Mouse (Mus musculus): Measurements from ENCODE around the gene Chit1. TPM values are rescaled to one million over a fixed set of nuclear protein-coding genes. Genes with fewer than 3 reads are reported as not detected.

Gene Chit1
- polyA plus RNA-seq, 2 experiments = 0.08 TPM; not detected in 1

DNA sequence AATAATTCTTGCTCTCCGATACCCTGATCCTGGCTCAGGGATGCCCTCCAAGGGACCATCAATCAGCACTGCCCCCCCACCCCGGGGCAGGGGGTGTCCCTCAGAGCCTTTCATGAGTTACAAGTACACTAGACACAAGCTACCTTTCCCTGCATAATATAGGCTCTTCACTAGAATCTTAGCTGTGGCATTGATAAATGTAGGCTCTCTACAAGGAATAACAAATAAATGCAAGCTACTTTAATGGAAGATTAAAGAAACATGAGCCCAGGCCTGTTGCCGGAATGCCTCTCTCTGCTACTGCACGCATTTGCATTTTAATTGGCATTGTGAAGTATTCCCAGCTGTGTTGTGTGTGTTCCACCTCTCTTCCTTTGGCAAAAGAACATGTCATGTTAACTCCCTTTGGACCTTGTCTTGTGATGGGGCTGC, 31.3 kb downstream of the Chit1 start:
- no peak for ATAC-seq (ENCODE audit: insufficient read depth)
- WGBS (ENCODE audit: insufficient replicate concordance) = 61% methylated on average over 4 of the region's 4 CpGs
- Histone ChIP-seq H3K9me3 (ENCODE audit: control insufficient read depth, low read length) (no peaks in the 10 kb centered on the region), H3K27ac (no peak overlapping the region), H3K9ac (replicated peaks) (no peak overlapping the region), H3K4me1 (replicated peaks; ENCODE audit: control insufficient read depth in 2 of 2, insufficient read depth in 2 of 2, low read length in 1 of 2) (no peaks in the 10 kb centered on the region), H3K4me2 (ENCODE audit: low read depth) (no peak overlapping the region), H3K36me3 (replicated peaks; ENCODE audit: control insufficient read depth, insufficient read depth, low read depth) (no peaks in the 10 kb centered on the region), H3K27me3 (ENCODE audit: control insufficient read depth, insufficient read depth, low read length) (no peaks in the 10 kb centered on the region), H3K4me3 (ENCODE audit: insufficient read depth in 1 of 2, low read depth in 2 of 2, low read length in 2 of 2) (no peak overlapping the region)
- no peak for DNase-seq (ENCODE audit: low read depth in 3 of 3, low spot score in 3 of 3)
- no peak for TF ChIP-seq EP300 (IDR thresholded peaks at IDR 0.05; ENCODE audit: low read depth)
- no peak for TF ChIP-seq CTCF (IDR thresholded peaks at IDR 0.05; ENCODE audit: low read depth)

DNA sequence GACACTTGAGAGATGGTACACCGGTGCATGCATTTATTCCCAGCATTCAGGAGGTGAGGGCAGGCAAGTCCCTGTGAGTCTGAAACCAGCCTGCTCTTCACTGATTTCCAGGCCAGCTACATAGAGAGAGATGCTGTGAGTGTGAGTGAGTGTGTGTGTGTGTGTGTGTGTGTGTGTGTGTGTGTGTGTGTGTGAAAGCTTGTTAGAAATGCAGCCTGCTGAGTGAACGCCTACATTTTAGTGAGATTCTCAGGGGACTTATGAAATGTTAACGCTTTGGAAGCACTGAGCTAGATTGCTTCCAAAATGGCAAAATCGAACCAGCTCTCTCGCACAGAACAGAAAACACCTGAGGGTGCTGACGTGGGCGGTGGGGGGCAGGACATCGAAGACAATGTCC, 35.0 kb downstream of the Chit1 start:
- Histone ChIP-seq H3K4me1 (replicated peaks; ENCODE audit: control insufficient read depth in 2 of 2, insufficient read depth in 2 of 2, low read length in 1 of 2) (no peaks in the 10 kb centered on the region), H3K4me3 (ENCODE audit: insufficient read depth in 1 of 2, low read depth in 2 of 2, low read length in 2 of 2) (no peak overlapping the region), H3K27me3 (ENCODE audit: control insufficient read depth, insufficient read depth, low read length) (no peaks in the 10 kb centered on the region), H3K27ac (no peak overlapping the region), H3K4me2 (ENCODE audit: low read depth) (no peak overlapping the region), H3K36me3 (replicated peaks; ENCODE audit: control insufficient read depth, insufficient read depth, low read depth) (no peaks in the 10 kb centered on the region), H3K9ac (replicated peaks) (no peak overlapping the region), H3K9me3 (ENCODE audit: control insufficient read depth, low read length) (no peaks in the 10 kb centered on the region)
- ATAC-seq (ENCODE audit: insufficient read depth) (no peak), DNase-seq (ENCODE audit: low read depth in 3 of 3, low spot score in 3 of 3) (no peak)
- no peak for TF ChIP-seq EP300 (IDR thresholded peaks at IDR 0.05; ENCODE audit: low read depth)
- TF ChIP-seq CTCF (IDR thresholded peaks at IDR 0.05; ENCODE audit: low read depth) = no peak
- WGBS (ENCODE audit: insufficient replicate concordance) = 68% methylated on average over 8 of the region's 8 CpGs

DNA sequence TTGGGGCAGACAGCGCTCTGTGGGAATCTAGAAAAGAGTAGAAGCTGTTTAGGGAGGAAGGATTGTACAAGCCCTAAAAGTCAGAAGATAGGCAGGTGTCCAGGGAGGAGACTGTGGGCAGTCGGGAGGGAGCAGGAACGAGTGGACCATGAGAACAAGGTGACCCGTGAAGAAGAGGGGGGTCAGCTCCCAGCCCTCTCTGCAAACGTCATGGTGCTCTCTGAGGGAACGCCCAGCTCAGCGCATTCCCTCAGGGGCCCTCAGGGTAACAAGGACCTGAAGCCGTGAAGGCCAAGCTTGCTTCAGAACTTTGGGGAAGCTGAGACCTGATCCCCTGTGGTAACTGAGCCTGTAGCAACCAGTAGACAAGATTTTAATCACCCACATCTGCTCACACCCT, 39.0 kb downstream of the Chit1 start:
- 49% methylated on average over 8 of the region's 8 CpGs for WGBS (ENCODE audit: insufficient replicate concordance)
- H3K36me3 ChIP-seq (replicated peaks; ENCODE audit: control insufficient read depth, insufficient read depth, low read depth) = no peaks in the 10 kb centered on the region
- H3K9ac ChIP-seq (replicated peaks) = no peak overlapping the region
- no peak overlapping the region for H3K4me2 ChIP-seq (ENCODE audit: low read depth)
- H3K27ac ChIP-seq = no peak overlapping the region
- H3K4me1 ChIP-seq (replicated peaks; ENCODE audit: control insufficient read depth in 2 of 2, insufficient read depth in 2 of 2, low read length in 1 of 2) = peaks cover 0 to 15% of the 10 kb centered on the region in 2 experiments; a peak in 2 of 4 replicates
- ATAC-seq (ENCODE audit: insufficient read depth) (no peak), DNase-seq (ENCODE audit: low read depth in 3 of 3, low spot score in 3 of 3) (no peak)
- H3K27me3 ChIP-seq (ENCODE audit: control insufficient read depth, insufficient read depth, low read length) = no peaks in the 10 kb centered on the region
- TF ChIP-seq CTCF (IDR thresholded peaks at IDR 0.05; ENCODE audit: low read depth) (no peak), EP300 (IDR thresholded peaks at IDR 0.05; ENCODE audit: low read depth) (no peak)
- no peaks in the 10 kb centered on the region for H3K9me3 ChIP-seq (ENCODE audit: control insufficient read depth, low read length)
- no peak overlapping the region for H3K4me3 ChIP-seq (ENCODE audit: insufficient read depth in 1 of 2, low read depth in 2 of 2, low read length in 2 of 2)

DNA sequence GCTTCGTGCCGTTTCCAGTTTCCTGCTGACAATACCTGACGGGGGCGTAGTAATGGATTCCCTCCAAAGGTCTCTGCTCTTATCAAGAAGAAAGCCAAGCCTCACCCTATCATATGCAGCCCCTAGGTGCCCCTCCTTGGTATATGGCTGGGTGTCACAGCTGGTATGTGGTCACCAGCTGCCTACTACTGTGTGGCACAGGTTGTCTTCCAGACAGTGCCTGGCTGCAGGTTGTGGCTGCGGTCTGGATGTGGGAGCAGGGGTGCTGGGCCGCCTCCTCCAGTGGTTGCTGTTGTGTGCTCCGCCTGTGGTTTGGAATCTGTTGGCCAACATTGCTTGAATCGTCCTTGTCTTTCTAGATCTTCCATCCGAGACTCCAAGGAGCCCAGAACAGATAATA, 39.7 kb downstream of the Chit1 start:
- Histone ChIP-seq H3K4me3 (ENCODE audit: insufficient read depth in 1 of 2, low read depth in 2 of 2, low read length in 2 of 2) (no peak overlapping the region), H3K4me2 (ENCODE audit: low read depth) (no peak overlapping the region), H3K27me3 (ENCODE audit: control insufficient read depth, insufficient read depth, low read length) (no peaks in the 10 kb centered on the region), H3K36me3 (replicated peaks; ENCODE audit: control insufficient read depth, insufficient read depth, low read depth) (no peaks in the 10 kb centered on the region), H3K27ac (no peak overlapping the region), H3K9me3 (ENCODE audit: control insufficient read depth, low read length) (no peaks in the 10 kb centered on the region), H3K9ac (replicated peaks) (no peak overlapping the region), H3K4me1 (replicated peaks; ENCODE audit: control insufficient read depth in 2 of 2, insufficient read depth in 2 of 2, low read length in 1 of 2) (peaks cover 0 to 16% of the 10 kb centered on the region in 2 experiments; a peak in 2 of 4 replicates)
- TF ChIP-seq CTCF (IDR thresholded peaks at IDR 0.05; ENCODE audit: low read depth) (no peak), EP300 (IDR thresholded peaks at IDR 0.05; ENCODE audit: low read depth) (no peak)
- WGBS (ENCODE audit: insufficient replicate concordance) = 67% methylated on average over 9 of the region's 9 CpGs
- no peak for DNase-seq (ENCODE audit: low read depth in 3 of 3, low spot score in 3 of 3)
- no peak for ATAC-seq (ENCODE audit: insufficient read depth)

DNA sequence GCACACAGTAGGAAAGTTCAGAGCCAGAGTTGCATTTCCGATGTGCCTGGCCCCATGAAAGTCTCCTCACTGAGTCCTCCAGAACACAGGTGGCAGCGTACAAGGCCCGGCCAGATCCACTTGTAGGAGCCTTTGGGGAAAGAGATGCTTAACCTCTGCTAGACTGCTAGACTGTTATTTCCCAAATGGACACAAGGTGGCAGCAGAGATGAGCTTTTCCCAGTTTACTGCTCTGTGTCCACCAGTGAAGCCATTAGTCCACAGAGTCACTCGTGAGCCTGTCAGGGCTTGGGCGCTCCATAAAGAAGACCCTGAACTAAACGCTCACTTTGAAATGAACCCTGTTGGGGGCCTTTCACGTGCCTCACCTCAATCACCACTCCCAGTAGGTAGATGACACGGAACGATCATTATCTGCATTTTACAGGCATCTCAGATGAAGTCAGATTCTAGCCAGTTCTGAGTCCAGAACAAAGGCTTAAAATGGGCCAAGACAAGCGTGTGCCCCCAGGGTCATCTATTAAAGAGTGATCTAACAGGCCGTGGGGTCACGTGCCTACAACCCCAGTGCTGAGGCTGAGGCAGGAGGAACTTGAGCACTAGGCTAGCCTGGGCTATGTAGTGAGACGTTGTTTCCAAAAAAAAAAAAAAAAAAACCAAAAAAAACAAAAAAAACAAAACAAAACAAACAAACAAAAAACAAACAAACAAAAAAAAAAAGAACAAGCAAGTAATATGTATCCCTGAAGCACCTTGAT, 40.8 kb downstream of the Chit1 start:
- H3K27ac ChIP-seq = no peak overlapping the region
- DNase-seq (ENCODE audit: low read depth in 3 of 3, low spot score in 3 of 3) (peak; percentile 64 to 70 (median 65)), ATAC-seq (ENCODE audit: insufficient read depth) (peak; percentile 47)
- H3K36me3 ChIP-seq (replicated peaks; ENCODE audit: control insufficient read depth, insufficient read depth, low read depth) = no peaks in the 10 kb centered on the region
- no peak overlapping the region for H3K9ac ChIP-seq (replicated peaks)
- H3K4me1 ChIP-seq (replicated peaks; ENCODE audit: control insufficient read depth in 2 of 2, insufficient read depth in 2 of 2, low read length in 1 of 2) = peaks cover 0 to 16% of the 10 kb centered on the region in 2 experiments; a peak in 2 of 4 replicates
- H3K4me2 ChIP-seq (ENCODE audit: low read depth) = no peak overlapping the region
- TF ChIP-seq EP300 (IDR thresholded peaks at IDR 0.05; ENCODE audit: low read depth) (no peak), CTCF (IDR thresholded peaks at IDR 0.05; ENCODE audit: low read depth) (peak; percentile 93)
- no peaks in the 10 kb centered on the region for H3K9me3 ChIP-seq (ENCODE audit: control insufficient read depth, low read length)
- H3K27me3 ChIP-seq (ENCODE audit: control insufficient read depth, insufficient read depth, low read length) = no peaks in the 10 kb centered on the region
- WGBS (ENCODE audit: insufficient replicate concordance) = 21% methylated on average over 13 of the region's 13 CpGs
- no peak overlapping the region for H3K4me3 ChIP-seq (ENCODE audit: insufficient read depth in 1 of 2, low read depth in 2 of 2, low read length in 2 of 2)

Measured in liver, embryonic 14.5 days (tissue).